Mouse (Mus musculus) stomach, postnatal 0 days (tissue): ENCODE measurements at regions not wholly inside any gene's neighbourhood (a gene's known extent, or its start where the extent isn't known, plus 50 kb on each side); places are given as distances from the start of the nearest gene placed in this dataset.

Experiments used
- ATAC-seq: fragments of 200-750 bp; cut with Nextera tagmentation; 2 replicates; pipeline ENCODE4 v1.8.0; 2017; ENCODE audit not compliant: low FRiP score, low TSS enrichment
- DNase-seq: peaks from one replicate; pipeline ENCODE4 v3.0.0-alpha.2; 2016; ENCODE audit warnings: low spot score
- H3K27ac ChIP-seq: fragments of 300-500 bp; sonication (generic); replicated peaks from 2 replicates; pipeline ENCODE4 v1.5.1; 2014; ENCODE audit warnings: mild to moderate bottlenecking, control low read depth
- H3K27me3 ChIP-seq: fragments of 300-500 bp; sonication (generic); 2 replicates; pipeline ENCODE4 v1.6.1; 2014; ENCODE audit warnings: low read length; ENCODE audit not compliant: control insufficient read depth, insufficient read depth
- H3K36me3 ChIP-seq: fragments of 300-500 bp; sonication (generic); 2 replicates; pipeline ENCODE4 v1.6.1; 2014; ENCODE audit warnings: low read length, mixed read lengths; ENCODE audit not compliant: control insufficient read depth, insufficient read depth
- H3K4me1 ChIP-seq: fragments of 300-500 bp; sonication (generic); replicated peaks from 2 replicates; pipeline ENCODE4 v1.6.1; 2014; ENCODE audit warnings: antibody characterized with exemption; ENCODE audit not compliant: control insufficient read depth, insufficient read depth
- H3K4me2 ChIP-seq: fragments of 300-500 bp; sonication (generic); replicated peaks from 2 replicates; pipeline ENCODE4 v1.6.1; 2014; ENCODE audit warnings: low read depth, mild to moderate bottlenecking, control low read depth, moderate library complexity
- H3K4me3 ChIP-seq: fragments of 300-500 bp; sonication (generic); 2 replicates; pipeline ENCODE4 v1.5.1; 2014; ENCODE audit warnings: low read depth, low read length, control low read depth
- H3K9ac ChIP-seq: fragments of 300-500 bp; sonication (generic); 2 replicates; pipeline ENCODE4 v1.6.1; 2014; ENCODE audit warnings: mild to moderate bottlenecking, low read length, control low read depth, mixed read lengths
- H3K9me3 ChIP-seq: fragments of 300-500 bp; sonication (generic); 2 replicates; pipeline ENCODE4 v1.6.1; 2016; ENCODE audit warnings: low read length; ENCODE audit not compliant: control insufficient read depth
- CTCF ChIP-seq: IDR thresholded peaks from 2 replicates; pipeline ENCODE4 v1.5.1; 2016; ENCODE audit warnings: antibody characterized with exemption, low read depth, mild to moderate bottlenecking, moderate library complexity
- EP300 ChIP-seq: optimal IDR thresholded peaks from 2 replicates; pipeline ENCODE3; 2016; ENCODE audit warnings: antibody characterized with exemption
- WGBS: fragments of 180-500 bp; shearing (Covaris S2); extraction: QIAGEN DNeasy Blood & Tissue Kit; methylation state at CpG from one replicate; pipeline ENCODE4 v1.1.7; 2014; 5-methylcytosine and 5-hydroxymethylcytosine counted together

DNA sequence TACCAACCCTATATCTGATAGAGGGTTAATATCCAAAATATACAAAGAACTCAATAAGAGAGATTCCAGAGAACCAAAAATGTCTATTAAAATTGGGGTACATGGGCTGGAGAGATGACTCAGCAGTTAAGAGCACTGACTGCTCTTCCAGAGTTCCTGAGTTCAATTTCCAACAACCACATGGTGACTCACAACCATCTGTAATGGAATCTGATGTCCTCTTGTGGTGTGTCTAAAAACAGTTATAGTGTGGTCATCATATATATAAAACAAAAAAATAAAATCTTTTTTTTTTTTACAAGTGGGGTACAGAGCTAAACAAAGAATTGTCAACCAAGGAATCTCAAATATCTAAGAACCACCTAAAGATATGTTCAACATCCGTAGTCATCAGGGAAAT is 102.5 kb upstream of the Col5a2 start:
- Histone ChIP-seq H3K9ac (no peak overlapping the region), H3K4me1 (no peaks in the 10 kb centered on the region), H3K4me2 (no peak overlapping the region), H3K4me3 (no peak overlapping the region), H3K36me3 (no peaks in the 10 kb centered on the region), H3K27me3 (no peaks in the 10 kb centered on the region), H3K9me3 (no peaks in the 10 kb centered on the region), H3K27ac (no peak overlapping the region)
- 79% methylated on average over 1 of the region's 1 CpGs for WGBS
- TF ChIP-seq EP300 (no peak), CTCF (no peak)
- no peak for DNase-seq
- ATAC-seq, result no peak

DNA sequence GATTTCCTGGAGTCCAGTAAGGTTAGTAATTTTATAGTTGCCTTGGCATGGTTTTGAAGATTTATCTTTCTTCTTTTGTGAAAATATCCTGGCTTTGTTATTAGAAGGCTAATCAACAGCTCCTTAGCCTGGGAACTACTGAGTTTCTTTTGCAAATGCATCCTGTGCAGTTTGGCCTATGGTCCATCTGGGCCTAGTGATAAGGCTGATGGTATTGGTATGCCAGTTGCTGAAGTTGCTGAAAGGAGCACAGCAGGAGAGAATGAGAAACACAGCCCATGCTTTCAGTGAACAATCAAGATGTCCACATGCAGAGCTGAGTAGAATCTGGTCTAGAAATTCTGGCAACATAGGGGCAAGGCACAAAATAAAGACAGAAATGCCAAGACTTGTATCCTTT is 105.2 kb upstream of the Col5a2 start:
- Histone ChIP-seq H3K27me3 (no peaks in the 10 kb centered on the region), H3K27ac (no peak overlapping the region), H3K9ac (no peak overlapping the region), H3K4me3 (no peak overlapping the region), H3K9me3 (no peaks in the 10 kb centered on the region), H3K4me2 (no peak overlapping the region), H3K36me3 (no peaks in the 10 kb centered on the region), H3K4me1 (no peaks in the 10 kb centered on the region)
- DNase-seq (no peak), ATAC-seq (no peak)
- TF ChIP-seq EP300 (no peak), CTCF (no peak)

DNA sequence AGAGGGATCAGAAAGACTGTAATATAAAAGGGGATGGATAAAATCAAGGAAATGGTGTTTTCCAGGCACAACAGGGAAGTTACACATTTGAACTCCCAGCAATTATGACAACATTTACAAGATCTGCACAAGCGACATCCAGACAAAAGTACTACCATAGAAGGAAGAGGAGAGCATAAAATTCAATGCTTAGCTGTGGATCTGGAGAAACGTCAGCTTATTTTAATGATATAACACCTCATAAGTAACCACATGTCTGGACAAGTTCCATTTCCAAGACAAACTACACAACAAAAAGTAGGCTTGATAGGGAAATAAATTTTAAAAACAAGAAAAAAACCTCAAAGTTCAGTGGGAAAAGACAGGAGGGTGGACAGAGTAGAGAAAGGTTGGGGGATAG is 115.9 kb upstream of the Col5a2 start:
- WGBS, result 73% methylated on average over 2 of the region's 2 CpGs
- Histone ChIP-seq H3K4me2 (no peak overlapping the region), H3K4me3 (no peak overlapping the region), H3K9me3 (no peaks in the 10 kb centered on the region), H3K9ac (no peak overlapping the region), H3K4me1 (no peaks in the 10 kb centered on the region), H3K27me3 (no peaks in the 10 kb centered on the region), H3K36me3 (no peaks in the 10 kb centered on the region), H3K27ac (no peak overlapping the region)
- ATAC-seq (no peak), DNase-seq (no peak)
- TF ChIP-seq CTCF, result no peak
- TF ChIP-seq EP300, result no peak

DNA sequence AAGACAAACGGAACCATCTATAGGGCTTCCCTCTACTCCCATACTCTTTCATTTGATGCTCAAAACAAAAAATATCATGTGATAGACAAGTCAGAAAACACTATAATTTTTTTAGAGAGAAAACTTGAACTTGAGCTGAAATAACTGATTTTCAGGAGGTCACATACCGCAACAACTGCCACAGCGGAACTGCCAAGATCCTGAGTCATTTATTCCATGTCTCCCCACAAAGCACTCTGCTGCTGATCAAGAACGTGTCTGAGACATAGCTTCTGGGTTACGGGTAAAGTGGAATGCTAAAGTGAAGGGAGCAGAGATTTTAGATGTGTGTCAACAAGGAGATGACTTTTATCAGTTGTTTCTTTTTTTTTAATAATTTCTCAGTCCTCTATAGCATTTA is 122.8 kb upstream of the Col5a2 start:
- H3K9ac ChIP-seq, result no peak overlapping the region
- TF ChIP-seq CTCF (no peak), EP300 (no peak)

DNA sequence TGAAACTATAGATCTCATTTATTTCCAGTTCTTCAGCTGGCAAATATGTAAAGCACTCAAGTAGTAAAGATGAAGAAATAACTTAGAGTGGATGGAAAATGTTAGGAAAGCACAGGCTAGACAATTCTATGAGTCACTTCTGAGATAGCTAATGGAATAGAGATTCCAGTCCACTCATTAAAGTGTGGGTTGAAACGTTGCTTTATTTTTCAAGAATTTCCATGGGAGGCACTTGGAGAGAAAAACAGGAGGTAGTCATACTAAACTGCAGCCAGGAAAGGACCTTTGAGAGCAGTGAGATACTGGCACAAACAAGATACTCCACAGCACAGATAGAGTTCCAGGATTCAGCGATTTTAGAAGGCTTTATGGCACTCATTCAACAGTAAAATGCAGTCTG is 123.7 kb upstream of the Col5a2 start:
- Histone ChIP-seq H3K4me2 (no peak overlapping the region), H3K4me3 (no peak overlapping the region), H3K36me3 (no peaks in the 10 kb centered on the region), H3K27me3 (no peaks in the 10 kb centered on the region), H3K9ac (no peak overlapping the region), H3K4me1 (no peaks in the 10 kb centered on the region), H3K27ac (no peak overlapping the region), H3K9me3 (no peaks in the 10 kb centered on the region)
- DNase-seq, result no peak
- 47% methylated on average over 2 of the region's 2 CpGs for WGBS
- no peak for ATAC-seq
- TF ChIP-seq EP300 (no peak), CTCF (no peak)

More for the DNA sequence above, 122.8 kb upstream of the Col5a2 start:
- no peak for DNase-seq
- no peaks in the 10 kb centered on the region for H3K9me3 ChIP-seq
- no peak for ATAC-seq
- H3K36me3 ChIP-seq, result no peaks in the 10 kb centered on the region
- 66% methylated on average over 5 of the region's 5 CpGs for WGBS
- H3K27me3 ChIP-seq, result no peaks in the 10 kb centered on the region
- no peaks in the 10 kb centered on the region for H3K4me1 ChIP-seq
- no peak overlapping the region for H3K4me3 ChIP-seq
- H3K4me2 ChIP-seq, result no peak overlapping the region
- no peak overlapping the region for H3K27ac ChIP-seq

DNA sequence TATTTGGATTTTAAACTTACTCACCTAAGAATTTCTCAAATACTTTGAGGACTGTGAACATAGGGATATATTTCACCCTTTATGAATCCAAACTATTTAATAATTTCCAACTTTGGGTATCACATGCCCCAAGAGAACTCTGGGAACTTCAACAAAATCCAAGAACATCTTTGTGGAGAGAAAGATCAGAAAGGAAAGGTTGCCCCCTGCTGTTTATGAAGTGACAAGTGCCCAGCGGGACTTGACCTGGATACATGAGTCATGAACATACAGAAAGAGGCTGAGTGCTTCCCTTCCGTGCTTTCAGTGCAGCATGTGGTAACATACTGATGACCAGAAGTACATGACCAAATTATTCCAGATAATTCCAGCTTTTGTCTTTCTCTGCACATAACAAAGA is 124.8 kb upstream of the Col5a2 start:
- Histone ChIP-seq H3K9me3 (no peaks in the 10 kb centered on the region), H3K36me3 (no peaks in the 10 kb centered on the region), H3K27me3 (no peaks in the 10 kb centered on the region), H3K4me1 (no peaks in the 10 kb centered on the region), H3K9ac (no peak overlapping the region), H3K27ac (no peak overlapping the region), H3K4me2 (no peak overlapping the region), H3K4me3 (no peak overlapping the region)
- WGBS, result 8% methylated on average over 2 of the region's 2 CpGs
- ATAC-seq (peak; percentile 65; the same call in 1 of the 2 replicates), DNase-seq (peak; percentile 16)
- TF ChIP-seq CTCF (peak; percentile 82), EP300 (no peak)

DNA sequence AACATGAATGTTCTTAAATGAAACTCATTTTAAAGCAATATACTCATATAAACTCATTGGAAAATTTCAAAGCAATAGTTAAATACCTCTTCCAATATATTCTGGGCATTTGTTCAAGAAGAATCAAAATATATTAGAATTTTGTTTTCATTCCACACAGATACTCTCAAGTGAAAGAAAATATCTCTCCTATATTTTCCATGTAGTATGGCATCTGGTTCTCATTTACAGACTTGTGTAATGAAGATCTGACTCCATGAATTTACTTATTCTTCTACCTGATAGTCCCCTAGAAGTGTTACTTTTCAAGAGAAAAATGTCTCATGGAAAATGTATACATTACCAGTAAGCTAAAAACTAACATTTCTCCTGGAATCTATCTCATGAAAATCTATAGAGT is 144.2 kb upstream of the Col5a2 start:
- H3K4me3 ChIP-seq, result no peak overlapping the region
- DNase-seq (no peak), ATAC-seq (no peak)
- H3K36me3 ChIP-seq, result no peaks in the 10 kb centered on the region
- no peak overlapping the region for H3K27ac ChIP-seq
- no peaks in the 10 kb centered on the region for H3K4me1 ChIP-seq
- TF ChIP-seq EP300 (no peak), CTCF (no peak)
- no peaks in the 10 kb centered on the region for H3K9me3 ChIP-seq
- no peak overlapping the region for H3K9ac ChIP-seq
- H3K27me3 ChIP-seq, result no peaks in the 10 kb centered on the region
- no peak overlapping the region for H3K4me2 ChIP-seq
